Mouse (Mus musculus): ENCODE measurements at regions not wholly inside any gene's neighbourhood (a gene's known extent, or its start where the extent isn't known, plus 50 kb on each side); places are given as distances from the start of the nearest gene placed in this dataset.
A peak's percentile ranks its signal among the peaks of the same experiment; 100 is the strongest.

GRCm38 (mm10) chr8:18345322-18345721 lies 632.7 kb downstream of the Defb40 start:
- TF ChIP-seq CTCF (conservative IDR thresholded peaks at IDR 0.05; ENCODE audit: low read length) (peak; percentile 67), POU5F1 (IDR thresholded peaks at IDR 0.05; ENCODE audit: borderline replicate concordance, low read length) (no peak)

All from E14TG2a.4 (cell line).